Mouse (Mus musculus) intestine, embryonic 14.5 days (tissue): ENCODE measurements at regions not wholly inside any gene's neighbourhood (a gene's known extent, or its start where the extent isn't known, plus 50 kb on each side); places are given as distances from the start of the nearest gene placed in this dataset. TPM values are rescaled to one million over a fixed set of nuclear protein-coding genes. Genes with fewer than 3 reads are reported as not detected.

ENCODE experiments used
- ATAC-seq: fragments of 200-750 bp; cut with Nextera tagmentation; replicated peaks from 2 replicates; pipeline ENCODE4 v1.8.0; 2017; ENCODE audit warnings: low read depth, moderate number of reproducible peaks, moderate TSS enrichment, moderate library complexity; ENCODE audit not compliant: low FRiP score, low TSS enrichment
- DNase-seq: peaks from one replicate; pipeline ENCODE4 v3.0.0-alpha.2; 2018; ENCODE audit warnings: low spot score
- H3K27ac ChIP-seq: fragments of 300-500 bp; sonication (generic); 2 replicates; pipeline ENCODE4 v1.5.1; 2014; ENCODE audit warnings: low read depth, mild to moderate bottlenecking, control low read depth
- H3K27me3 ChIP-seq: fragments of 300-500 bp; sonication (generic); replicated peaks from 2 replicates; pipeline ENCODE4 v1.6.1; 2014; ENCODE audit warnings: low read length, control low read depth; ENCODE audit not compliant: control insufficient read depth, insufficient read depth
- H3K36me3 ChIP-seq: fragments of 300-500 bp; sonication (generic); 2 replicates; pipeline ENCODE4 v1.6.1; 2014; ENCODE audit warnings: low read length, control low read depth; ENCODE audit not compliant: control insufficient read depth, insufficient read depth
- H3K4me1 ChIP-seq: fragments of 300-500 bp; sonication (generic); replicated peaks from 2 replicates; pipeline ENCODE4 v1.6.1; 2014; ENCODE audit warnings: low read length, control low read depth, mixed read lengths; ENCODE audit not compliant: control insufficient read depth, insufficient read depth
- H3K4me2 ChIP-seq: fragments of 300-500 bp; sonication (generic); 2 replicates; pipeline ENCODE4 v1.6.1; 2014; ENCODE audit warnings: low read length
- H3K4me3 ChIP-seq: fragments of 300-500 bp; sonication (generic); 2 replicates; pipeline ENCODE4 v1.5.1; 2014; ENCODE audit warnings: low read depth, low read length, control low read depth, mixed read lengths
- H3K9ac ChIP-seq: fragments of 300-500 bp; sonication (generic); 2 replicates; pipeline ENCODE4 v1.6.1; 2014; ENCODE audit warnings: mild to moderate bottlenecking, low read length
- H3K9me3 ChIP-seq: fragments of 300-500 bp; sonication (generic); 2 replicates; pipeline ENCODE4 v1.6.1; 2016; ENCODE audit warnings: low read length, control low read depth; ENCODE audit not compliant: control insufficient read depth
- WGBS: fragments of 180-500 bp; shearing (Covaris S2); extraction: QIAGEN DNeasy Blood & Tissue Kit; methylation state at CpG from one replicate; pipeline ENCODE4 v1.1.7; 2014; 5-methylcytosine and 5-hydroxymethylcytosine counted together
- microRNA-seq: library from miRNA; unstranded; fragments of <30 nt; microRNA quantifications from one replicate; pipeline ENCODE4, GENCODE M21; 2016

- no peak overlapping the region for H3K27ac ChIP-seq
- no peak overlapping the region for H3K4me3 ChIP-seq
- 14% methylated on average over 7 of the region's 7 CpGs for WGBS
- no peaks in the 10 kb centered on the region for H3K36me3 ChIP-seq
- H3K27me3 ChIP-seq = no peaks in the 10 kb centered on the region
- peaks cover 6% of the 10 kb centered on the region for H3K4me1 ChIP-seq
- no peak overlapping the region; the same call in 1 of the 2 replicates for H3K4me2 ChIP-seq
- H3K9me3 ChIP-seq = no peaks in the 10 kb centered on the region
- no peak overlapping the region for H3K9ac ChIP-seq
- DNase-seq (no peak), ATAC-seq (no peak)
Observed at GRCm38 (mm10) chr13:28400459-28400858, 143.1 kb downstream of the Gm11361 start.

Small RNA genes lying in the stretch of these regions (microRNA-seq; reads per million reads assigned to microRNA genes)
- gene Mir6368 = not detected
